21 mouse cellular contexts compared by ENCODE assay signal in the genomic region with DNA sequence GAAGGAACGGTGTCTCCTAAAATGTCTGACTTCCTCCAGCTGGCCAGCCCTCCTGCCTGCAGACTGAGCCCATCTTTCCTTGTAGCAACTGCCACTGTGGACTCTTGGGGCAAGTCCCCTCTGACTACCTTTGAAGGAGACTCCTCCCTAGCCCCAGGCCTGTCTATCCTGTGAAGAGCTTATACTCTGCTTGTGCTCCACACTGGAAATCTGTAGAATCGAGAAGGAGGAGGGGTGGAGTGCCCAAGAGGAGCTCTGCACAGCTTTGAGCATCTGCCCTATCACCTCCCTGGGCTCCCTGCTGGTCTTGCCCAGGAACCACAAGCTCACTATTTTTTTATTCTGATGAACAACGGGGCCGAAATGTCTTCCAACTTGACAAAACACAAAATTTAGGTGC. TPM values are rescaled to one million over a fixed set of nuclear protein-coding genes. Genes with fewer than 3 reads are reported as not detected.
DNase-seq lines count a peak whose midpoint lies in the region; ATAC-seq lines count a peak whose summit lies in the region.
"Had no signal": no experiment of that assay in that cellular context is flagged by ENCODE, and none has a peak within 500 bp of the region (broad histone marks: within the 10 kb centered on the region; RNA-seq: fewer than 3 reads in every experiment).

No protein-coding gene starts in this region.

- H3K9me3 ChIP-seq in hindbrain, embryonic 13.5 days = no peaks in the 10 kb centered on the region
- no peaks in the 10 kb centered on the region for H3K9me3 ChIP-seq in hindbrain, embryonic 10.5 days
- no peaks in the 10 kb centered on the region for H3K9me3 ChIP-seq in midbrain, embryonic 14.5 days (ENCODE audit: control insufficient read depth, low read length)
- H3K9me3 ChIP-seq in midbrain, embryonic 15.5 days = no peaks in the 10 kb centered on the region
- H3K9me3 ChIP-seq: embryonic facial prominence, embryonic 12.5 days; forebrain, embryonic 15.5 days; heart, embryonic 13.5 days; kidney, embryonic 15.5 days had no signal

- H3K4me2 ChIP-seq in hindbrain, embryonic 13.5 days = no peak overlapping the region
- no peak overlapping the region for H3K4me2 ChIP-seq in midbrain, embryonic 14.5 days (ENCODE audit: low read length)
- no peak overlapping the region for H3K4me2 ChIP-seq in midbrain, embryonic 15.5 days
- H3K4me2 ChIP-seq: embryonic facial prominence, embryonic 12.5 days; forebrain, embryonic 15.5 days; heart, embryonic 13.5 days; kidney, embryonic 15.5 days had no signal

- peak; percentile 39 for DNase-seq in cerebellum, adult 9-11 months
- DNase-seq in cerebellum, adult 8-10 months = no peak
- no peak for DNase-seq in hindbrain, embryonic 10.5 days (ENCODE audit: low spot score)
- peak; percentile 15 for DNase-seq in midbrain, embryonic 14.5 days
- DNase-seq in gastrocnemius, postnatal 4 days (ENCODE audit: low spot score in 2 of 2) = no peak
- DNase-seq: adrenal gland, adult 8-10 months; adrenal gland, postnatal 36 days; gastrocnemius, postnatal 36 days; heart, postnatal 36 days; kidney, adult 2 months had no signal

- no peak for ATAC-seq in hindbrain, embryonic 13.5 days (ENCODE audit: low FRiP score)
- ATAC-seq in midbrain, embryonic 14.5 days (ENCODE audit: low FRiP score, low TSS enrichment) = no peak; the same call in 1 of the 2 replicates
- no peak for ATAC-seq in midbrain, embryonic 15.5 days (replicated peaks)
- ATAC-seq: forebrain, embryonic 15.5 days; intestine, embryonic 16.5 days; Patski had no signal

- no peaks in the 10 kb centered on the region for H3K27me3 ChIP-seq in hindbrain, embryonic 13.5 days
- H3K27me3 ChIP-seq in hindbrain, embryonic 10.5 days (ENCODE audit: insufficient read depth, poor library complexity, severe bottlenecking) = peaks cover 5% of the 10 kb centered on the region; the same call in 1 of the 2 replicates
- H3K27me3 ChIP-seq in midbrain, embryonic 14.5 days (ENCODE audit: control insufficient read depth, insufficient read depth, low read length) = no peaks in the 10 kb centered on the region
- no peaks in the 10 kb centered on the region for H3K27me3 ChIP-seq in midbrain, embryonic 15.5 days (replicated peaks)
- H3K27me3 ChIP-seq: embryonic facial prominence, embryonic 12.5 days; forebrain, embryonic 15.5 days; kidney, embryonic 15.5 days; Patski had no signal

- peaks cover 3% of the 10 kb centered on the region; the same call in 1 of the 2 replicates for H3K4me1 ChIP-seq in hindbrain, embryonic 13.5 days (replicated peaks)
- H3K4me1 ChIP-seq in hindbrain, embryonic 10.5 days (replicated peaks) = peaks cover 6% of the 10 kb centered on the region; the same call in 1 of the 2 replicates
- H3K4me1 ChIP-seq in midbrain, embryonic 14.5 days (ENCODE audit: control insufficient read depth, insufficient read depth, low read length) = 0 out of 2 replicates have a peak, but pooled peaks cover 3% of the 10 kb centered on the region
- no peaks in the 10 kb centered on the region for H3K4me1 ChIP-seq in midbrain, embryonic 15.5 days
- H3K4me1 ChIP-seq: embryonic facial prominence, embryonic 12.5 days; forebrain, embryonic 15.5 days; heart, embryonic 13.5 days; kidney, embryonic 15.5 days had no signal

- no peaks in the 10 kb centered on the region for H3K36me3 ChIP-seq in hindbrain, embryonic 13.5 days
- H3K36me3 ChIP-seq in hindbrain, embryonic 10.5 days = no peaks in the 10 kb centered on the region
- H3K36me3 ChIP-seq in midbrain, embryonic 14.5 days (ENCODE audit: control insufficient read depth, insufficient read depth, low read length) = no peaks in the 10 kb centered on the region
- H3K36me3 ChIP-seq in midbrain, embryonic 15.5 days (replicated peaks) = no peaks in the 10 kb centered on the region
- H3K36me3 ChIP-seq: embryonic facial prominence, embryonic 12.5 days; forebrain, embryonic 15.5 days; heart, embryonic 13.5 days; kidney, embryonic 15.5 days had no signal

- H3K27ac ChIP-seq in hindbrain, embryonic 13.5 days = peak overlapping the region; percentile 48; the same call in 1 of the 2 replicates
- H3K27ac ChIP-seq in hindbrain, embryonic 10.5 days = no peak overlapping the region
- H3K27ac ChIP-seq in midbrain, embryonic 14.5 days (replicated peaks; ENCODE audit: low read depth, low read length) = no peak overlapping the region
- H3K27ac ChIP-seq in midbrain, embryonic 15.5 days = no peak overlapping the region
- H3K27ac ChIP-seq: embryonic facial prominence, embryonic 12.5 days; forebrain, embryonic 15.5 days; heart, embryonic 13.5 days; kidney, embryonic 15.5 days had no signal

- no peak overlapping the region for H3K9ac ChIP-seq in hindbrain, embryonic 13.5 days
- no peak overlapping the region for H3K9ac ChIP-seq in midbrain, embryonic 14.5 days (replicated peaks; ENCODE audit: low read length)
- H3K9ac ChIP-seq in midbrain, embryonic 15.5 days = no peak overlapping the region
- H3K9ac ChIP-seq: embryonic facial prominence, embryonic 12.5 days; forebrain, embryonic 15.5 days; heart, embryonic 13.5 days; kidney, embryonic 15.5 days had no signal

- H3K4me3 ChIP-seq in hindbrain, embryonic 13.5 days = no peak overlapping the region
- no peak overlapping the region for H3K4me3 ChIP-seq in hindbrain, embryonic 10.5 days
- no peak overlapping the region for H3K4me3 ChIP-seq in midbrain, embryonic 14.5 days (replicated peaks; ENCODE audit: low read depth, low read length)
- no peak overlapping the region for H3K4me3 ChIP-seq in midbrain, embryonic 15.5 days
- H3K4me3 ChIP-seq: embryonic facial prominence, embryonic 12.5 days; forebrain, embryonic 15.5 days; heart, embryonic 13.5 days; kidney, embryonic 15.5 days had no signal

- 59% methylated on average over 4 of the region's 4 CpGs for WGBS in hindbrain, embryonic 13.5 days
- 68% methylated on average over 4 of the region's 4 CpGs for WGBS in hindbrain, embryonic 10.5 days
- WGBS in midbrain, embryonic 14.5 days = 54% methylated on average over 4 of the region's 4 CpGs
- 59% methylated on average over 4 of the region's 4 CpGs for WGBS in midbrain, embryonic 15.5 days

RNA-seq across cellular contexts. Expression of a gene that starts 0.5 kb away (rescaled TPM):
- polyA plus RNA-seq in hindbrain, embryonic 13.5 days (2015; fragmentation: Nextera tagmentation; extraction: Ambion mirVana) = 33.9 and 42.8 TPM in 2 replicates
- 46.7 and 69.8 TPM in 2 replicates for polyA plus RNA-seq in hindbrain, embryonic 10.5 days (2016; fragmentation: Nextera tagmentation; extraction: Ambion mirVana)
- polyA plus RNA-seq in midbrain, embryonic 14.5 days (2014; fragmentation: Nextera tagmentation; extraction: Ambion mirVana) = 67.4 and 99.4 TPM in 2 replicates
- polyA plus RNA-seq in midbrain, embryonic 15.5 days (2015; fragmentation: Nextera tagmentation; extraction: Ambion mirVana) = 44.2 and 61.8 TPM in 2 replicates
- total RNA-seq in gastrocnemius, postnatal 4 days (2021) = not detected
- total RNA-seq: adrenal gland, adult 8-10 months; adrenal gland, postnatal 36 days; gastrocnemius, adult 8-10 months; gastrocnemius, postnatal 36 days; heart, adult 8-10 months; heart, postnatal 36 days had no signal
- polyA plus RNA-seq: heart, embryonic 13.5 days; heart, postnatal 0 days; Patski had no signal

Comparison
In these comparisons a context has a peak if more than half of its experiments do, and no peak if none do; other contexts are left out.
1. DNase-seq: peak in cerebellum, adult 9-11 months (single experiment) and midbrain, embryonic 14.5 days (single experiment); none in cerebellum, adult 8-10 months (single experiment), hindbrain, embryonic 10.5 days (single experiment) and gastrocnemius, postnatal 4 days (0 of 2).